Mouse (Mus musculus): ENCODE results near the gene Olfr247. TPM values are rescaled to one million over a fixed set of nuclear protein-coding genes. Genes with fewer than 3 reads are reported as not detected.
"Not testable (repeated sequence)": the region's sequence is repeated elsewhere in the genome, so short reads cannot be mapped to it uniquely, and the experiment has no call there.

Olfr247 gene
- polyA plus RNA-seq (2015; fragmentation: Nextera tagmentation; extraction: Ambion mirVana): not detected in 2 replicates

GRCm38 (mm10) chr10:129976040-129976439 is at the start of gene Olfr247:
Gene Olfr247, minus strand, starts transcription at chr10:129976140.
- H3K4me2 ChIP-seq (ENCODE audit: low read depth, low read length); ATAC-seq; H3K36me3 ChIP-seq (replicated peaks; ENCODE audit: insufficient read depth, low read length); H3K9ac ChIP-seq (replicated peaks); H3K9me3 ChIP-seq (ENCODE audit: low read length); H3K27ac ChIP-seq (ENCODE audit: low read depth); H3K27me3 ChIP-seq (ENCODE audit: insufficient read depth, low read length); DNase-seq; H3K4me3 ChIP-seq (ENCODE audit: low read depth, low read length); H3K4me1 ChIP-seq (ENCODE audit: insufficient read depth): not testable (repeated sequence)
- no CpG with 5 or more reads among the region's 2 CpGs for WGBS (ENCODE audit: insufficient replicate concordance)

- H3K36me3 ChIP-seq (replicated peaks; ENCODE audit: insufficient read depth, low read length): no peaks in the 10 kb centered on the region
- H3K9me3 ChIP-seq (ENCODE audit: low read length): no peaks in the 10 kb centered on the region
- H3K4me2 ChIP-seq (ENCODE audit: low read depth, low read length): no peak within 1 kb of the TSS
- DNase-seq (no peak), ATAC-seq (no peak)
- TF ChIP-seq EP300 (IDR thresholded peaks at IDR 0.05; ENCODE audit: low read depth) (no peak), CTCF (IDR thresholded peaks at IDR 0.05; ENCODE audit: low read depth) (no peak)
- H3K4me1 ChIP-seq (ENCODE audit: insufficient read depth): no peaks in the 10 kb centered on the region
- H3K27me3 ChIP-seq (ENCODE audit: insufficient read depth, low read length): no peaks in the 10 kb centered on the region
- H3K9ac ChIP-seq (replicated peaks): no peak within 1 kb of the TSS
- H3K4me3 ChIP-seq (ENCODE audit: low read depth, low read length): no peak within 1 kb of the TSS
- no peak within 1 kb of the TSS for H3K27ac ChIP-seq (ENCODE audit: low read depth)
Observed at GRCm38 (mm10) chr10:130012321-130012720, 36.4 kb upstream of the Olfr247 start, which contains the start of gene Olfr820. Gene Olfr820, plus strand, starts transcription at chr10:130012621.

GRCm38 (mm10) chr10:130005366-130005765 is 29.4 kb upstream of the Olfr247 start:
- H3K27ac ChIP-seq (ENCODE audit: low read depth); H3K9me3 ChIP-seq (ENCODE audit: low read length); H3K9ac ChIP-seq (replicated peaks); ATAC-seq; H3K4me2 ChIP-seq (ENCODE audit: low read depth, low read length); DNase-seq; H3K4me3 ChIP-seq (ENCODE audit: low read depth, low read length); H3K36me3 ChIP-seq (replicated peaks; ENCODE audit: insufficient read depth, low read length); H3K4me1 ChIP-seq (ENCODE audit: insufficient read depth); H3K27me3 ChIP-seq (ENCODE audit: insufficient read depth, low read length): not testable (repeated sequence)
- WGBS (ENCODE audit: insufficient replicate concordance): 73% methylated on average over 4 of the region's 4 CpGs

GRCm38 (mm10) chr10:130004104-130004503 is 28.2 kb upstream of the Olfr247 start:
- H3K4me2 ChIP-seq (ENCODE audit: low read depth, low read length); H3K9ac ChIP-seq (replicated peaks); H3K36me3 ChIP-seq (replicated peaks; ENCODE audit: insufficient read depth, low read length); H3K27ac ChIP-seq (ENCODE audit: low read depth); H3K4me3 ChIP-seq (ENCODE audit: low read depth, low read length); H3K27me3 ChIP-seq (ENCODE audit: insufficient read depth, low read length); DNase-seq; H3K4me1 ChIP-seq (ENCODE audit: insufficient read depth); ATAC-seq; H3K9me3 ChIP-seq (ENCODE audit: low read length): not testable (repeated sequence)
- 62% methylated on average over 4 of the region's 4 CpGs for WGBS (ENCODE audit: insufficient replicate concordance)

GRCm38 (mm10) chr10:129984962-129985361 is 9.0 kb upstream of the Olfr247 start, which contains the start of gene Gm10310:
Gene Gm10310, minus strand, starts transcription at chr10:129985062.
- not testable (repeated sequence) for H3K27me3 ChIP-seq (ENCODE audit: insufficient read depth, low read length); H3K4me1 ChIP-seq (ENCODE audit: insufficient read depth); H3K4me3 ChIP-seq (ENCODE audit: low read depth, low read length); H3K27ac ChIP-seq (ENCODE audit: low read depth); H3K36me3 ChIP-seq (replicated peaks; ENCODE audit: insufficient read depth, low read length); DNase-seq; H3K4me2 ChIP-seq (ENCODE audit: low read depth, low read length); ATAC-seq; H3K9ac ChIP-seq (replicated peaks); H3K9me3 ChIP-seq (ENCODE audit: low read length)
- no CpG with 5 or more reads among the region's 1 CpGs for WGBS (ENCODE audit: insufficient replicate concordance)

GRCm38 (mm10) chr10:129981867-129982266 is 5.9 kb upstream of the Olfr247 start:
- not testable (repeated sequence) for H3K27me3 ChIP-seq (ENCODE audit: insufficient read depth, low read length); ATAC-seq; DNase-seq; H3K9me3 ChIP-seq (ENCODE audit: low read length); H3K27ac ChIP-seq (ENCODE audit: low read depth); H3K4me3 ChIP-seq (ENCODE audit: low read depth, low read length); H3K4me2 ChIP-seq (ENCODE audit: low read depth, low read length); H3K4me1 ChIP-seq (ENCODE audit: insufficient read depth); H3K9ac ChIP-seq (replicated peaks); H3K36me3 ChIP-seq (replicated peaks; ENCODE audit: insufficient read depth, low read length)
- no CpG with 5 or more reads among the region's 3 CpGs for WGBS (ENCODE audit: insufficient replicate concordance)

- not testable (repeated sequence) for H3K27ac ChIP-seq (ENCODE audit: low read depth); H3K27me3 ChIP-seq (ENCODE audit: insufficient read depth, low read length); H3K9me3 ChIP-seq (ENCODE audit: low read length); H3K4me2 ChIP-seq (ENCODE audit: low read depth, low read length); H3K36me3 ChIP-seq (replicated peaks; ENCODE audit: insufficient read depth, low read length); H3K9ac ChIP-seq (replicated peaks); DNase-seq; H3K4me1 ChIP-seq (ENCODE audit: insufficient read depth); ATAC-seq; H3K4me3 ChIP-seq (ENCODE audit: low read depth, low read length)
- WGBS (ENCODE audit: insufficient replicate concordance): no CpG with 5 or more reads among the region's 3 CpGs
Observed at GRCm38 (mm10) chr10:129972994-129973393, 2.9 kb downstream of the Olfr247 start.

- not testable (repeated sequence) for ATAC-seq; H3K36me3 ChIP-seq (replicated peaks; ENCODE audit: insufficient read depth, low read length); H3K9ac ChIP-seq (replicated peaks); H3K4me2 ChIP-seq (ENCODE audit: low read depth, low read length); H3K9me3 ChIP-seq (ENCODE audit: low read length); DNase-seq; H3K27ac ChIP-seq (ENCODE audit: low read depth); H3K4me3 ChIP-seq (ENCODE audit: low read depth, low read length); H3K4me1 ChIP-seq (ENCODE audit: insufficient read depth); H3K27me3 ChIP-seq (ENCODE audit: insufficient read depth, low read length)
- WGBS (ENCODE audit: insufficient replicate concordance): 64% methylated on average over 2 of the region's 2 CpGs
Observed at GRCm38 (mm10) chr10:129967166-129967565, 8.8 kb downstream of the Olfr247 start, which contains the start of gene Olfr819. Gene Olfr819, minus strand, starts transcription at chr10:129967266.

GRCm38 (mm10) chr10:129966232-129966631 is 9.7 kb downstream of the Olfr247 start:
- H3K27me3 ChIP-seq (ENCODE audit: insufficient read depth, low read length); H3K27ac ChIP-seq (ENCODE audit: low read depth); ATAC-seq; H3K4me3 ChIP-seq (ENCODE audit: low read depth, low read length); H3K36me3 ChIP-seq (replicated peaks; ENCODE audit: insufficient read depth, low read length); H3K4me1 ChIP-seq (ENCODE audit: insufficient read depth); H3K9ac ChIP-seq (replicated peaks); DNase-seq; H3K4me2 ChIP-seq (ENCODE audit: low read depth, low read length); H3K9me3 ChIP-seq (ENCODE audit: low read length): not testable (repeated sequence)
- 86% methylated on average over 2 of the region's 3 CpGs for WGBS (ENCODE audit: insufficient replicate concordance)
